Mouse (Mus musculus): Measurements from ENCODE around the gene Krtap6-2. TPM values are rescaled to one million over a fixed set of nuclear protein-coding genes. Genes with fewer than 3 reads are reported as not detected.

The Krtap6-2 gene
- not detected in 2 replicates for polyA plus RNA-seq (2012; ENCODE audit: insufficient read depth, low replicate concordance)

GRCm38 (mm10) chr16:89420011-89420410 lies at the start of gene Krtap6-2:
Gene Krtap6-2 (minus strand): TSS chr16:89420111.
- no peaks in the 10 kb centered on the region for H3K36me3 ChIP-seq (replicated peaks; ENCODE audit: low read length)
- H3K9me3 ChIP-seq, result peaks cover 11% of the 10 kb centered on the region
- H3K4me3 ChIP-seq (replicated peaks), result no peak within 1 kb of the TSS
- TF ChIP-seq FLI1 (IDR thresholded peaks at IDR 0.05; ENCODE audit: low read length) (no peak), GATA1 (IDR thresholded peaks at IDR 0.05; ENCODE audit: borderline replicate concordance, low read length) (no peak)
- no peaks in the 10 kb centered on the region for H3K27me3 ChIP-seq (replicated peaks)
- no peaks in the 10 kb centered on the region for H3K4me1 ChIP-seq

DNA sequence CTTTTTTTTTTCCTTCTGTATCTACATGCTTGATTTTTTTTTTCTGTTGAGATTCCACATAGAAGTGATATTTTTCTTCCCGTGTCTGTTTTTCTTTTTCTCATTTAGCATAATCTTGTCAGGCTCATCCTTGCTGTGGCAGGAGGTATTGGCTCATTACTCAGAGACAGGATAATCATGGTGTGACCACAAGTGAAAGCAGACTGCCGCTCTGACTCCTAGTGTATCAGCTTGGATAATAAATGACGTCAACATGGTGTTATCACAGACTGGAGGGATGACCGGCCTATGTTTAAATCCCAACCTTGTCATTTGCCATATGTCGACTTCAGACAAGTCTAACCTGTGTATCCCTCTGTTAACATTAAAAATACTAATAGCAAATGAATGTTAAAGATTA lies 41.3 kb upstream of the Krtap6-2 start:
- no peak for TF ChIP-seq GATA1 (IDR thresholded peaks at IDR 0.05; ENCODE audit: borderline replicate concordance, low read length)
- TF ChIP-seq FLI1 (IDR thresholded peaks at IDR 0.05; ENCODE audit: low read length), result no peak
- Histone ChIP-seq H3K27me3 (replicated peaks) (no peaks in the 10 kb centered on the region), H3K4me1 (no peaks in the 10 kb centered on the region), H3K9me3 (peaks cover 23% of the 10 kb centered on the region), H3K4me3 (replicated peaks) (no peak overlapping the region), H3K36me3 (replicated peaks; ENCODE audit: low read length) (no peaks in the 10 kb centered on the region)

- TF ChIP-seq GATA1 (IDR thresholded peaks at IDR 0.05; ENCODE audit: borderline replicate concordance, low read length) (no peak), FLI1 (IDR thresholded peaks at IDR 0.05; ENCODE audit: low read length) (no peak)
- no peaks in the 10 kb centered on the region for H3K36me3 ChIP-seq (replicated peaks; ENCODE audit: low read length)
- peaks cover 19% of the 10 kb centered on the region for H3K9me3 ChIP-seq
- H3K27me3 ChIP-seq (replicated peaks), result no peaks in the 10 kb centered on the region
- no peaks in the 10 kb centered on the region for H3K4me1 ChIP-seq
- H3K4me3 ChIP-seq (replicated peaks), result no peak overlapping the region
Observed at GRCm38 (mm10) chr16:89429586-89429985, 9.7 kb upstream of the Krtap6-2 start.

GRCm38 (mm10) chr16:89425310-89425709 lies 5.4 kb upstream of the Krtap6-2 start:
- no peak overlapping the region for H3K4me3 ChIP-seq (replicated peaks)
- no peaks in the 10 kb centered on the region for H3K36me3 ChIP-seq (replicated peaks; ENCODE audit: low read length)
- TF ChIP-seq FLI1 (IDR thresholded peaks at IDR 0.05; ENCODE audit: low read length) (no peak), GATA1 (IDR thresholded peaks at IDR 0.05; ENCODE audit: borderline replicate concordance, low read length) (no peak)
- H3K4me1 ChIP-seq, result no peaks in the 10 kb centered on the region
- H3K9me3 ChIP-seq, result peaks cover 23% of the 10 kb centered on the region
- no peaks in the 10 kb centered on the region for H3K27me3 ChIP-seq (replicated peaks)

DNA sequence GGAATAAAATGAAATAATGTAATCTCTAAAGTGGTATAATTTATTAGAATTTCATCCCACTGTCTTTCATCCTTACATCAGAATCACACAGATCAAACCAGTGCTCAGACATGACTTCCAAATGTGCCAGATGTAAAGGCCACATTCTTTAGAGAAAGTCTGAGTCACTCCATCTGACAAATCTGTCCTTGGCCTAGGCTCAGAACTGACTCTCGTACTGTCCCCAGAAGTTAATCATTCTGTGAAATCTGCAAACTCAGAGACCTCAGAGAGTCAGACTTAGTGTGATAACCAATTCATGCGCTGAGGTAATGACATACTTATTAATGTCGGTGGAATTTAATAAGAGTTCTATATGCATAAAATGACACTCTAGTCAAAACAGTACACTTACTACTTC lies 3.6 kb downstream of the Krtap6-2 start:
- H3K9me3 ChIP-seq, result peaks cover 11% of the 10 kb centered on the region
- no peaks in the 10 kb centered on the region for H3K27me3 ChIP-seq (replicated peaks)
- H3K36me3 ChIP-seq (replicated peaks; ENCODE audit: low read length), result no peaks in the 10 kb centered on the region
- H3K4me1 ChIP-seq, result no peaks in the 10 kb centered on the region
- H3K4me3 ChIP-seq (replicated peaks), result no peak overlapping the region
- TF ChIP-seq FLI1 (IDR thresholded peaks at IDR 0.05; ENCODE audit: low read length), result no peak
- no peak for TF ChIP-seq GATA1 (IDR thresholded peaks at IDR 0.05; ENCODE audit: borderline replicate concordance, low read length)

- Histone ChIP-seq H3K4me3 (replicated peaks) (no peak overlapping the region), H3K36me3 (replicated peaks; ENCODE audit: low read length) (no peaks in the 10 kb centered on the region), H3K9me3 (peaks cover 5% of the 10 kb centered on the region), H3K4me1 (no peaks in the 10 kb centered on the region), H3K27me3 (replicated peaks) (no peaks in the 10 kb centered on the region)
- TF ChIP-seq GATA1 (IDR thresholded peaks at IDR 0.05; ENCODE audit: borderline replicate concordance, low read length) (no peak), FLI1 (IDR thresholded peaks at IDR 0.05; ENCODE audit: low read length) (no peak)
Observed at GRCm38 (mm10) chr16:89410345-89411068, 9.4 kb downstream of the Krtap6-2 start.

DNA sequence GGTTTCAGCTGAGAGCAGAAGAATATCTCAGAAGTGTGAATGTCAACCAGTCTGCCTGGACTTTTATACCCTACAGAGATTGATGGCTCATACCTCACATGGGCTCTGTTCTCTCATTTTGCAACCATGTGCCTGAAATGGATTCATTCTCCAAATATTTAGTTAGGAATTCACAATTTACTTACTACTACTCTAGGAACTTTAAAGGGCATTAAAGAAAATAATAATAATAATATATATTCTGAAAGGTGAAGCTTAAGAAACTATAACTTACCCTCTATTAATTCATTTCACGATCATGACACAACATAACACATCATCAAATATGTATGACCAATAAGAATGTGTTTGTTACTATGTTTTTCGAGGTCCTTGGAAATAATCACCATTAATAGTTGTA lies 16.1 kb downstream of the Krtap6-2 start, which contains the start of gene Krtap21-1:
TSS of gene Krtap21-1 (minus strand) at position 101 of the 400 bp plus-strand sequence.
- Histone ChIP-seq H3K4me1 (no peaks in the 10 kb centered on the region), H3K27me3 (replicated peaks) (no peaks in the 10 kb centered on the region), H3K36me3 (replicated peaks; ENCODE audit: low read length) (no peaks in the 10 kb centered on the region), H3K9me3 (peaks cover 13% of the 10 kb centered on the region), H3K4me3 (replicated peaks) (no peak within 1 kb of the TSS)
- TF ChIP-seq FLI1 (IDR thresholded peaks at IDR 0.05; ENCODE audit: low read length) (no peak), GATA1 (IDR thresholded peaks at IDR 0.05; ENCODE audit: borderline replicate concordance, low read length) (no peak)

- H3K4me1 ChIP-seq, result no peaks in the 10 kb centered on the region
- H3K36me3 ChIP-seq (replicated peaks; ENCODE audit: low read length), result no peaks in the 10 kb centered on the region
- no peak overlapping the region for H3K4me3 ChIP-seq (replicated peaks)
- H3K27me3 ChIP-seq (replicated peaks), result no peaks in the 10 kb centered on the region
- TF ChIP-seq FLI1 (IDR thresholded peaks at IDR 0.05; ENCODE audit: low read length) (no peak), GATA1 (IDR thresholded peaks at IDR 0.05; ENCODE audit: borderline replicate concordance, low read length) (no peak)
- no peaks in the 10 kb centered on the region for H3K9me3 ChIP-seq
Observed at GRCm38 (mm10) chr16:89372734-89373461, 47.0 kb downstream of the Krtap6-2 start.

Other genes with a start within 250 kb of the Krtap6-2 start
- not detected in 2 replicates for gene 1110057P08Rik, start 245.4 kb downstream of the Krtap6-2 start, polyA plus RNA-seq (2012; ENCODE audit: insufficient read depth, low replicate concordance)
- gene Krtap20-2, start 214.2 kb downstream of the Krtap6-2 start, polyA plus RNA-seq (2012; ENCODE audit: insufficient read depth, low replicate concordance), result not detected in 2 replicates
- not detected in 2 replicates for gene Krtap21-1, start 16.2 kb downstream of the Krtap6-2 start, polyA plus RNA-seq (2012; ENCODE audit: insufficient read depth, low replicate concordance)
- gene Krtap8-1, start 67.8 kb upstream of the Krtap6-2 start, polyA plus RNA-seq (2012; ENCODE audit: insufficient read depth, low replicate concordance), result not detected in 2 replicates
- not detected in 2 replicates for gene Krtap7-1, start 88.2 kb upstream of the Krtap6-2 start, polyA plus RNA-seq (2012; ENCODE audit: insufficient read depth, low replicate concordance)
- not detected in 2 replicates for gene Krtap11-1, start 151.1 kb upstream of the Krtap6-2 start, polyA plus RNA-seq (2012; ENCODE audit: insufficient read depth, low replicate concordance)